Mouse (Mus musculus) bone marrow macrophage, adult 2 months (primary cell): Measurements from ENCODE around the gene Kdm4b.

Experiments
- CTCF ChIP-seq: IDR thresholded peaks from 2 replicates; pipeline ENCODE4 v1.5.1; 2012; ENCODE audit warnings: low read depth, mild to moderate bottlenecking, low read length, moderate library complexity
- POLR2A ChIP-seq: IDR thresholded peaks from 2 replicates; pipeline ENCODE4 v1.6.1; 2012; ENCODE audit warnings: mild to moderate bottlenecking, low read depth, low read length, borderline replicate concordance

GRCm38 (mm10) chr17:56294241-56294640 is 31.6 kb upstream of the Kdm4b start:
- no peak for TF ChIP-seq CTCF
- no peak for TF ChIP-seq POLR2A
